Mouse (Mus musculus): ENCODE results near the gene Tctn3.
"Not testable (repeated sequence)": the region's sequence is repeated elsewhere in the genome, so short reads cannot be mapped to it uniquely, and the experiment has no call there.

Tctn3 gene

GRCm38 (mm10) chr19:40561521-40561920, 50.5 kb downstream of the Tctn3 start:
- in situ Hi-C loops (cut with MboI, MseI) = not testable (repeated sequence)

GRCm38 (mm10) chr19:40556029-40556428, 56.0 kb downstream of the Tctn3 start:
- in situ Hi-C loops (cut with MboI, MseI) = loop anchor here (5.0 to 10.0 kb wide), 2 partner anchors 1591 to 1754 kb away; no protein-coding TSS in a partner anchor

- in situ Hi-C loops (cut with MboI, MseI) = loop anchor here (5.0 to 10.0 kb wide), 2 partner anchors 1590 to 1753 kb away; no protein-coding TSS in a partner anchor
Observed at GRCm38 (mm10) chr19:40555136-40555535, 56.9 kb downstream of the Tctn3 start.

DNA sequence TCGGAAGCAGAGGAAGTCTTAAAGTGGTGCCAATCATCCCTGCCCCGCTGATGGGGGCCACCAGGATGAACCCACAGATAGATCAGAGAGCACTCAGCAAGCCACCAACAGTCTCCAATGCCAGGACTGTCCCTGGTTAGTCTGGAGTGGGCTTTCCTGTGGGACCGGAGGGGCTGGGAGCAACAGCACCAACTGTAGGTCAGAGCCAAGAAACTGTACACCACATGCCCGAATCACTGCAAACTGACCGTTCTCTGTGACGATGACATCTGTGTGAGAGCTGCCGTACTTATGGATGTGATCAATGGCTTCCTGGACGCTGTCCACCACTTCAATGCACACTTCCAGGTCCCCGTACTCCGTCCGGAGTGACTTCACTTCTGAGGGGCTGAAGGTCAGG, 57.7 kb downstream of the Tctn3 start:
- in situ Hi-C loops (cut with MboI, MseI) = loop anchor here (10.0 kb wide), 1 partner anchor 1590 kb away; no protein-coding TSS in a partner anchor

DNA sequence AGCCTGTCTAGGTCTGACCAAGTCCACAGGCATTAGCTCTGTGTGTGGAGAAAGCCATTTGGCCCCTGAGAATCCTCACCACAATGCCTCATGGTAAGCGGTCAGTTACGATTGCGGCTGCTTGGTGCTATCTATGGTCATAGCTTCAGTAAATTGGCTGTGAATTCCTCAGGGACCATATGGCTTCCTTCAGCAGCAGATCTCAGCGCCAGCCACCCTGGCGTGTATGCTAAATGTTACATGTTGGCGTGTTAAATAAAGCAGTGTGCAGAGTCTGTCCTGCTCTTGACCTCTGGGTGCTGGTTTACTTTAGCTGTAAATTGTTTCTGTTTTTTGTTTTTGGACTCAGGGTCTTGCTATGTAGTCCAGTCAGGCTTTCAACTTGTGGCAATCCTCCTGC, 58.2 kb downstream of the Tctn3 start:
- in situ Hi-C loops (cut with MboI, MseI) = loop anchor here (10.0 kb wide), 1 partner anchor 1589 kb away; no protein-coding TSS in a partner anchor

DNA sequence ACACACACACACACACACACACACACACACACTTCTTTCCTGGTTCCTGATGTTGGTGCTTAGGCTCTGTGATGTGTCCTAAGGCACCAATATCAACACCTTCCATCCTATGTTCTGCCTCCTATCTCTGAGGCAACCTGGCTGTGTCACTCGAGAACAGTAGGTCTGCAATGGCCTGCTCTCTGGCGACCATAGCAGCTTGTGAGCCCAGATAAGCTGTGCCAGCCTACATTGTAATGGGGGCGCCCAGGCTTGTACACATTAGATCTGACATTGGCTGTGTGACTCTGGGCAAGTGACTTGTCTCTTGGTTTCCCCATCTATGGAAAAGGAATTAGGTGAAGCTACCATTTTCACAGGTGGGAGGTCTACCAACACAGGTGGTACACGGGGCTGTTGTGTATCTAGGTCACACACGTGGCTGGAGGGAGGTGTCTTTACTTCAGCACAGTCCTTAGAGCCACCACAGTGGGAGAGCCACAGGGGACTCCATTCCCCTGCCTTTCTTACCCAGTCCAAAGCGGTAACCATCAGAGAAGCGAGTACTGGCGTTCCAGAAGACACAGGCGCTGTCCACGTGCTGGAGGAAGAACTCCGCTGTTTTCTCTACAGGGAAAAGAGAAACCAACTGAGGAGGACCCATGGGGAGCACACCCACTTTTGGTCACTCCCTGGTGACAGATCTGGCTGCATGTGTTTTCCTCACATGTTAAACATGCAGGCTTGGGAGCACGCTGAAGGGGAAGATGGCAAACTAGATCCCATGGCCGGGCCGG, 58.8 kb downstream of the Tctn3 start:
- in situ Hi-C loops (cut with MboI, MseI) = loop anchor here (10.0 kb wide), 1 partner anchor 1588 kb away; no protein-coding TSS in a partner anchor

GRCm38 (mm10) chr19:40549516-40550135, 62.4 kb downstream of the Tctn3 start:
- in situ Hi-C loops (cut with MboI, MseI) = loop anchor here (10.0 kb wide), 1 partner anchor 1585 kb away; no protein-coding TSS in a partner anchor

- in situ Hi-C loops (cut with MboI, MseI) = no loop called here
Observed at GRCm38 (mm10) chr19:40548796-40549515, 63.1 kb downstream of the Tctn3 start.

GRCm38 (mm10) chr19:40548386-40548785, 63.6 kb downstream of the Tctn3 start:
- in situ Hi-C loops (cut with MboI, MseI) = no loop called here
